Mouse (Mus musculus) CH12F3 (cell line): ENCODE measurements at regions not wholly inside any gene's neighbourhood (a gene's known extent, or its start where the extent isn't known, plus 50 kb on each side); places are given as distances from the start of the nearest gene placed in this dataset.

ENCODE experiments used
- in situ Hi-C: fragments of 300-500 bp; cut with MboI; formaldehyde crosslinking; loops from 2 replicates; pipeline ENCODE4 v1.14.3; 2020; ENCODE audit warnings: low sequenced_read_pairs

GRCm38 (mm10) chr16:87083505-87083904 is 270.5 kb upstream of the N6amt1 start:
- in situ Hi-C loops = no loop called here

- in situ Hi-C loops = no loop called here
These were observed 276.6 kb upstream of the N6amt1 start for GRCm38 (mm10) chr16:87077385-87077784.

GRCm38 (mm10) chr16:87069294-87069693 is 284.7 kb upstream of the N6amt1 start:
- in situ Hi-C loops = no loop called here

- in situ Hi-C loops = no loop called here
These were observed 286.0 kb upstream of the N6amt1 start for GRCm38 (mm10) chr16:87067981-87068380.

GRCm38 (mm10) chr16:87067523-87067922 is 286.5 kb upstream of the N6amt1 start:
- in situ Hi-C loops = no loop called here

GRCm38 (mm10) chr16:87060473-87060872 is 293.5 kb upstream of the N6amt1 start:
- in situ Hi-C loops = no loop called here

- in situ Hi-C loops = no loop called here
These were observed 304.1 kb upstream of the N6amt1 start for GRCm38 (mm10) chr16:87049741-87050383.

GRCm38 (mm10) chr16:87044773-87045561 is 309.0 kb upstream of the N6amt1 start:
- in situ Hi-C loops = no loop called here

- in situ Hi-C loops = no loop called here
These were observed 310.3 kb upstream of the N6amt1 start for GRCm38 (mm10) chr16:87043689-87044088.

GRCm38 (mm10) chr16:87040366-87040765 is 313.6 kb upstream of the N6amt1 start:
- in situ Hi-C loops = no loop called here

GRCm38 (mm10) chr16:87039861-87040260 is 314.1 kb upstream of the N6amt1 start:
- in situ Hi-C loops = no loop called here

- in situ Hi-C loops = no loop called here
These were observed 316.9 kb upstream of the N6amt1 start for GRCm38 (mm10) chr16:87037061-87037460.

GRCm38 (mm10) chr16:87031836-87032235 is 322.1 kb upstream of the N6amt1 start:
- in situ Hi-C loops = no loop called here

GRCm38 (mm10) chr16:87028516-87029145 is 325.4 kb upstream of the N6amt1 start:
- in situ Hi-C loops = no loop called here

GRCm38 (mm10) chr16:87027621-87028020 is 326.4 kb upstream of the N6amt1 start:
- in situ Hi-C loops = no loop called here

GRCm38 (mm10) chr16:87022041-87022440 is 331.9 kb upstream of the N6amt1 start:
- in situ Hi-C loops = no loop called here

GRCm38 (mm10) chr16:87017107-87017670 is 336.8 kb upstream of the N6amt1 start:
- in situ Hi-C loops = no loop called here

- in situ Hi-C loops = no loop called here
These were observed 352.4 kb upstream of the N6amt1 start for GRCm38 (mm10) chr16:87001579-87001978.

GRCm38 (mm10) chr16:87001135-87001534 is 352.9 kb upstream of the N6amt1 start:
- in situ Hi-C loops = no loop called here

- in situ Hi-C loops = no loop called here
These were observed 382.3 kb upstream of the N6amt1 start for GRCm38 (mm10) chr16:86971691-86972090.

- in situ Hi-C loops = no loop called here
These were observed 404.3 kb upstream of the N6amt1 start for GRCm38 (mm10) chr16:86949681-86950080.
